Mouse (Mus musculus) gastrocnemius, adult 2 months (tissue): ENCODE measurements around the gene Gm36210. TPM values are rescaled to one million over a fixed set of nuclear protein-coding genes. Genes with fewer than 3 reads are reported as not detected.
A peak's percentile ranks its signal among the peaks of the same experiment; 100 is the strongest.

Experiments used
- DNase-seq: peaks from one replicate; pipeline ENCODE4 v3.0.0; 2022
- H3K27ac ChIP-seq: fragments of 200-600 bp; 2 replicates; pipeline ENCODE4 v1.8.1; 2022; ENCODE audit warnings: mild to moderate bottlenecking
- H3K4me3 ChIP-seq: fragments of 200-600 bp; 2 replicates; pipeline ENCODE4 v1.8.1; 2022; ENCODE audit warnings: mild to moderate bottlenecking, moderate library complexity
- CTCF ChIP-seq: fragments of 200-600 bp; IDR thresholded peaks from 2 replicates; pipeline ENCODE4 v1.8.1; 2022; ENCODE audit warnings: antibody characterized with exemption, mild to moderate bottlenecking, moderate library complexity
- intact Hi-C: fragments of 180-260 bp; cut with DNase I; formaldehyde crosslinking; loops from one replicate; pipeline ENCODE4 v1.15.1; 2025
- total RNA-seq, 2 experiments: library from RNA; stranded (reverse); gene quantifications; 2 replicates each; pipeline ENCODE4 v1.2.3; 2021

Gene Gm36210
- total RNA-seq, 2 experiments from 2014 or later, result 0.17 to 0.38 TPM

- TF ChIP-seq CTCF, result no peak
- H3K4me3 ChIP-seq, result peak overlapping the region; percentile 23
- DNase-seq, result no peak
- H3K27ac ChIP-seq, result peak overlapping the region; percentile 43
- intact Hi-C loops, result no loop called here
Observed at GRCm38 (mm10) chr7:4920976-4921823, 14.9 kb upstream of the Gm36210 start.

GRCm38 (mm10) chr7:4920496-4920895, 14.2 kb upstream of the Gm36210 start:
- H3K27ac ChIP-seq, result no peak overlapping the region
- H3K4me3 ChIP-seq, result no peak overlapping the region
- intact Hi-C loops, result no loop called here
- TF ChIP-seq CTCF, result no peak
- no peak for DNase-seq

GRCm38 (mm10) chr7:4919971-4920370, 13.7 kb upstream of the Gm36210 start:
- Histone ChIP-seq H3K4me3 (no peak overlapping the region), H3K27ac (no peak overlapping the region)
- DNase-seq, result no peak
- intact Hi-C loops, result loop anchor here (5.0 kb wide), 1 partner anchor 108 kb away; the partner anchor contains the start of gene Ube2s
- TF ChIP-seq CTCF, result no peak

GRCm38 (mm10) chr7:4919096-4919495, 12.8 kb upstream of the Gm36210 start:
- Histone ChIP-seq H3K4me3 (no peak overlapping the region), H3K27ac (no peak overlapping the region)
- TF ChIP-seq CTCF, result no peak
- intact Hi-C loops, result loop anchor here (5.0 kb wide), 1 partner anchor 107 kb away; the partner anchor contains the start of gene Ube2s
- no peak for DNase-seq

- intact Hi-C loops, result loop anchor here (5.0 kb wide), 1 partner anchor 106 kb away; the partner anchor contains the start of gene Ube2s
- Histone ChIP-seq H3K4me3 (no peak overlapping the region), H3K27ac (no peak overlapping the region)
- no peak for TF ChIP-seq CTCF
- no peak for DNase-seq
Observed at GRCm38 (mm10) chr7:4918681-4919080, 12.4 kb upstream of the Gm36210 start.

GRCm38 (mm10) chr7:4917494-4917893, 11.2 kb upstream of the Gm36210 start:
- no peak overlapping the region for H3K4me3 ChIP-seq
- DNase-seq, result no peak
- no peak overlapping the region for H3K27ac ChIP-seq
- intact Hi-C loops, result loop anchor here (5.0 kb wide), 1 partner anchor 105 kb away; the partner anchor contains the start of gene Ube2s
- no peak for TF ChIP-seq CTCF

GRCm38 (mm10) chr7:4915669-4916416, 9.5 kb upstream of the Gm36210 start:
- intact Hi-C loops, result loop anchor here (2.0 to 5.0 kb wide), 3 partner anchors 25 to 104 kb away; partner anchors contain the start of genes Isoc2a and Ube2s
- Histone ChIP-seq H3K4me3 (peak overlapping the region; percentile 96), H3K27ac (peak overlapping the region; percentile 99)
- no peak for TF ChIP-seq CTCF
- no peak for DNase-seq

GRCm38 (mm10) chr7:4915007-4915665, 8.8 kb upstream of the Gm36210 start, which contains the start of gene Zfp628:
TSS of gene Zfp628 (plus strand) at chr7:4915217.
- Histone ChIP-seq H3K27ac (peak within 1 kb of the TSS; percentile 99), H3K4me3 (peak within 1 kb of the TSS; percentile 96)
- TF ChIP-seq CTCF, result no peak
- intact Hi-C loops, result loop anchor here (2.0 to 5.0 kb wide), 3 partner anchors 26 to 103 kb away; partner anchors contain the start of genes Isoc2a and Ube2s
- peak; percentile 96 for DNase-seq

- intact Hi-C loops, result no loop called here
- no peak for DNase-seq
Observed at GRCm38 (mm10) chr7:4912248-4912647, 5.9 kb upstream of the Gm36210 start.

GRCm38 (mm10) chr7:4911561-4911960, 5.2 kb upstream of the Gm36210 start:
- no peak overlapping the region; the same call in 1 of the 2 replicates for H3K27ac ChIP-seq
- intact Hi-C loops, result no loop called here
- no peak overlapping the region for H3K4me3 ChIP-seq
- TF ChIP-seq CTCF, result peak; percentile 67
- DNase-seq, result peak; percentile 69

More at GRCm38 (mm10) chr7:4912248-4912647, 5.9 kb upstream of the Gm36210 start:
- no peak for TF ChIP-seq CTCF
- Histone ChIP-seq H3K4me3 (no peak overlapping the region), H3K27ac (no peak overlapping the region)

GRCm38 (mm10) chr7:4902404-4902803, 3.9 kb downstream of the Gm36210 start:
- no peak for TF ChIP-seq CTCF
- H3K27ac ChIP-seq, result no peak overlapping the region
- H3K4me3 ChIP-seq, result no peak overlapping the region
- intact Hi-C loops, result no loop called here
- DNase-seq, result no peak

GRCm38 (mm10) chr7:4901171-4901570, 5.1 kb downstream of the Gm36210 start:
- TF ChIP-seq CTCF, result peak; percentile 56
- DNase-seq, result peak; percentile 43
- intact Hi-C loops, result no loop called here
- Histone ChIP-seq H3K27ac (peak overlapping the region; percentile 77; the same call in 1 of the 2 replicates), H3K4me3 (peak overlapping the region; percentile 68)
